Mouse (Mus musculus) layer of hippocampus, adult 2 months (tissue): ENCODE results near the gene Tmem72. TPM values are rescaled to one million over a fixed set of nuclear protein-coding genes. Genes with fewer than 3 reads are reported as not detected.

Source experiments
- DNase-seq, 2 experiments: peaks; one replicate each; pipeline ENCODE4 v3.0.0; 2022; ENCODE audit warnings: low spot score in 2 of 2
- H3K27ac ChIP-seq: fragments of 200-600 bp; 2 replicates; pipeline ENCODE4 v1.8.1; 2022
- H3K4me3 ChIP-seq: fragments of 200-600 bp; 2 replicates; pipeline ENCODE4 v1.8.1; 2022; ENCODE audit warnings: mild to moderate bottlenecking
- CTCF ChIP-seq: fragments of 200-600 bp; conservative IDR thresholded peaks from 2 replicates; pipeline ENCODE4 v1.8.1; 2022; ENCODE audit warnings: antibody characterized with exemption, mild to moderate bottlenecking, moderate library complexity
- total RNA-seq, 2 experiments: library from RNA; stranded (reverse); gene quantifications; 2 replicates each; pipeline ENCODE4 v1.2.3; 2021

The Tmem72 gene
- total RNA-seq, 2 experiments from 2014 or later: 0.59 to 0.82 TPM

DNA sequence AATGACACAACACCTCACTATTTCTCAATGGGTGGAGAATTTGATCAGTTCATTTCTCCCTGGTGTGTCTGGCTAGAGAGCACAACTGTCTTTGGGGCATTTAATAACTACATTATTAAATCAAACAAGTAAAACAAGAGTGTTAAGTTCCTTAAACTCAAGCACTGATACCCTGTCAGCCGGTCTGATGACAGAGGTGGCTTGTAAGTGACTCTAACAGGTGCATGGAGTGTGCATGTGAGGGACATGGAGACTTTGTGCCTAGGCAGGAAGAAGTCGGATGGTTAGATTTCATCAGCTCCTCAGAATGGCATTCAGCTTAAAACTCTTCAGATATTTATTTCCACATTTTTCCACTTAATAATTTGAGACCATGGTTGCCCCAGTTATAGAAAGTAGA lies 53.3 kb downstream of the Tmem72 start:
- Histone ChIP-seq H3K27ac (no peak overlapping the region), H3K4me3 (no peak overlapping the region)
- no peak for TF ChIP-seq CTCF
- DNase-seq: no peak

DNA sequence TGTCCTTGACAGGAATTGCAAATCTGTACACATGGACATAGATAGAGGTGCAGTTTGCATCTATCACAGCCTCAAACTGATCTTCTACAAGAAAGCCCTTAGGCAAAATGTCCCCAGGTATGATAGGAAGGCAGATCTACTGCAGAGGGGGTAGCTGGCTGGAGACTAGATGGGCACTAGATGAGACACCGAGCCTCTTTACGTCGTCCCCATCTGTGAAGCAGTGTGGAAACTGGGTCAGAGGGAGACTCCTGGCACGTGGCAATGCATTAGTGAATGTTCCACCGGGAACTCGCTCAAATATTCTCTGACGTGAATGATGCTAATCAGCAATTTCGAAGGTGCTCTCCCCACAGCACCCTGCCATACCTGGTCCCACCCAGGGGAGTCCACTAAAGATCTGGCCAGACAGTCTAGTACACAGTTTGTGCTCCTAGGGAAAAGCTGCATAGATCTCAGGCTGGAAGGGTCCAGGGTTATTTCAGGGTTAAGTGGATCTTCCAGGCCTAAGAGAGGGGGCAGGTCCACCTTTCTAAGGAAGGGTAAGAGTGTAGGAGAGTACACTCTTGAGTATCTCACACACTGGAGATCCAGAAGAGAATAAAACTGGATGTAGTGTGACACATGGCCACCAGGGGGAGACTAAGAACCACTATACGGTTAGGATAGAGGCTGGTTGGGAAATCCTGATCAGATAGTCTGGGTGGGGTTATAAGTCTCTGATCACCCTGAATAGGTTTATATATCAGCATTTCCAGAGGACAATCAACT lies 62.8 kb downstream of the Tmem72 start:
- no peak overlapping the region for H3K27ac ChIP-seq
- TF ChIP-seq CTCF: peak; percentile 89
- peak; percentile 41 to 80 for DNase-seq
- no peak overlapping the region for H3K4me3 ChIP-seq

DNA sequence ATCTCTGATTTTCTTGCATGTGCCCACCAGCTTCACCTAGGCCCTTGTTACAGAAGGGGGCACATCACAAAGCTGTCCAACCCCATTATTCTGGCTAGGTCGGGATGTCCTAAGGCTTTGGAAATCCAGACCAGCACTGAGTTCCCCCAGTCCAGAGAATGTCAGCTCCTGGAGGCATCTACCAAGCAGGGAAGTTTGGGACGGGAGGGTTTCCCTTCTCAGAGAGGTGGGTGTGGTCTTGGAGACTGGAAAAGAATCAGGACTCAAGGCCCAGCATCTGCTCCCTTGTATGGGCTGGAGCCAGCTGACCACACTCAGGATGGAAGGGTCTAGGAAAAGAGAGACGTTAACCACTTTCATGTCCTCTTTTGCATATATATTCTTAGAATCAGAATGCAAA lies 63.5 kb downstream of the Tmem72 start:
- DNase-seq: no peak
- no peak overlapping the region for H3K4me3 ChIP-seq

GRCm38 (mm10) chr6:116651437-116652118 lies 65.1 kb downstream of the Tmem72 start:
- Histone ChIP-seq H3K4me3 (peak overlapping the region; percentile 30; the same call in 1 of the 2 replicates), H3K27ac (no peak overlapping the region)
- TF ChIP-seq CTCF: peak; percentile 54
- no peak for DNase-seq

More for the DNA sequence above, 63.5 kb downstream of the Tmem72 start:
- TF ChIP-seq CTCF: no peak
- H3K27ac ChIP-seq: no peak overlapping the region

GRCm38 (mm10) chr6:116650406-116650805 lies 66.3 kb downstream of the Tmem72 start, which contains the start of gene Depp1:
Gene Depp1 (plus strand): TSS chr6:116650609.
- Histone ChIP-seq H3K27ac (peak within 1 kb of the TSS; percentile 21; the same call in 1 of the 2 replicates), H3K4me3 (peak within 1 kb of the TSS; percentile 30; the same call in 1 of the 2 replicates)
- DNase-seq: no peak
- no peak for TF ChIP-seq CTCF

- no peak for DNase-seq
- TF ChIP-seq CTCF: no peak
- no peak overlapping the region for H3K27ac ChIP-seq
- H3K4me3 ChIP-seq: no peak overlapping the region
Observed at GRCm38 (mm10) chr6:116649811-116650210, 66.9 kb downstream of the Tmem72 start.

- Histone ChIP-seq H3K27ac (no peak overlapping the region), H3K4me3 (no peak overlapping the region)
- DNase-seq: no peak
- TF ChIP-seq CTCF: no peak
Observed at GRCm38 (mm10) chr6:116647763-116648162, 69.0 kb downstream of the Tmem72 start.

DNA sequence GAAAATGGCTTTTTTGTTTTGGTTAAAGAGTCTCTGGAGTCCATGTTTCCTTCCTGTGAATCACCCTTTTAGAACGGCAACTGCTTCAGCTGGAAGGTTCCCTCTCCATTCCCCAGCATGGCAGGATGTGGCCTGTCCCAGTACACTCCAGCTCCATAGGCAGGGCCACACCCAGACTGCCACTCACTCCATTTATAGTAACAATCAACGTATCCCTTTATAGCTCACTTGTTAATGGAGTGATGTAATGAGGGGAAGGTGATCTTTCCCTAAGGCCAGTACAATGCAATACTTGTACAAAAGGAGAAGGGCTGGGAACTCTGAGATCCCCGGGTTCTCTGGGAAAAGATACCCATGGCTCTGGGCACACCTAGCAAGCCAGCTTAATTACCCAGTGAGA lies 72.4 kb downstream of the Tmem72 start:
- no peak overlapping the region for H3K27ac ChIP-seq
- TF ChIP-seq CTCF: no peak
- H3K4me3 ChIP-seq: no peak overlapping the region
- no peak for DNase-seq

DNA sequence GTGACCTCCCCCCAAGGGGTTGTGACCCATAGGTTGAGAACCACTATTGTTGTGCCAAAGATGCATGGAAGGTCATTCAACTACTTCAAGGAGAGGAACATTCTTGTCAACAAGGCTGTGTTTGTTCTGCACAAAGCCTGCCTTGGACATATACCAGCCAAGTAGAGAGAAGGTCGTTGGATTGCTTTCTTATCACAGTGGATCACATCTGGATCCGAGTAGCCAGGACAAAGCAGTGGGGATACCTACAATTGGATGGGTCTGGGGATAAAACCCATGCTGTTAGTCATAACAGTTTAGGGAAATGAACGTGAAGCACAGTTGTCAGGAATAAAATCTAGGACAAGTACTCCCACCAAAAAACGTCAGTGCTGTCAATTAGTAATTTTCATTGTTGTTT lies 72.8 kb downstream of the Tmem72 start:
- DNase-seq: no peak
- Histone ChIP-seq H3K4me3 (no peak overlapping the region), H3K27ac (no peak overlapping the region)
- TF ChIP-seq CTCF: no peak

- no peak for TF ChIP-seq CTCF
- no peak for DNase-seq
- no peak overlapping the region for H3K27ac ChIP-seq
- no peak overlapping the region for H3K4me3 ChIP-seq
Observed at GRCm38 (mm10) chr6:116642942-116643341, 73.8 kb downstream of the Tmem72 start.

GRCm38 (mm10) chr6:116639663-116640062 lies 77.0 kb downstream of the Tmem72 start:
- no peak overlapping the region for H3K4me3 ChIP-seq
- TF ChIP-seq CTCF: no peak
- H3K27ac ChIP-seq: no peak overlapping the region
- DNase-seq: no peak

DNA sequence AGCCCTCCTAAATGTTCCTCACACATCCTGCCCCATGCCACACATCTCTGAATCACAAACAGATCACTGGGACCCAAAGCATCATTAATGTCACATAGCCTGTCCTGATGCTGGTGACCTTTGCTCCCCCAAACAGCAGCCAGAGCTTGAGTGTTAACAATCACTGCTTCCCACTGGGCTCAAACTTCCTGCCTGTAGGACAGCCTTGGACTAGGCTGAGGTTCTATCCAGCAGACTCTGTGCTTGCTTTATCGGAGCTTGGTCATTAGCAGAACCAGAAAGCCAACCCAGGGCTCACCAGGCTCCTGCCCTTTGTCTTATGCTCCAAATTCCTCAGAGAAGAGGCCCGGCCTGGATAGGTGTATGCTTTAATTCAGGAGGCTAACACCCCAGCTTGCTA lies 77.8 kb downstream of the Tmem72 start:
- H3K4me3 ChIP-seq: no peak overlapping the region
- no peak overlapping the region for H3K27ac ChIP-seq
- no peak for DNase-seq
- no peak for TF ChIP-seq CTCF

- TF ChIP-seq CTCF: no peak
- H3K27ac ChIP-seq: no peak overlapping the region
- H3K4me3 ChIP-seq: no peak overlapping the region
- DNase-seq: no peak
Observed at GRCm38 (mm10) chr6:116637496-116637895, 79.2 kb downstream of the Tmem72 start.
